Mouse (Mus musculus) monocyte, adult 5-6 weeks (primary cell): ENCODE data around the gene Cerkl. TPM values are rescaled to one million over a fixed set of nuclear protein-coding genes. Genes with fewer than 3 reads are reported as not detected.
A peak's percentile ranks its signal among the peaks of the same experiment; 100 is the strongest.

Experiments used
- ATAC-seq: fragments of 153-309, 156-312 bp; replicated peaks from 2 replicates; pipeline ENCODE4 v1.8.0; 2017; ENCODE audit warnings: mild to moderate bottlenecking; ENCODE audit not compliant: low TSS enrichment, insufficient number of reproducible peaks, severe bottlenecking, poor library complexity, low FRiP score
- total RNA-seq: library from RNA; stranded (forward); fragments of 200-1000, 200-491, 200-594 nt; gene quantifications from 3 replicates; pipeline ENCODE4 v1.2.3, GENCODE M21; 2017

The Cerkl gene
- 15.2 to 38.2 TPM (median 17.0 TPM) in 3 replicates for total RNA-seq

DNA sequence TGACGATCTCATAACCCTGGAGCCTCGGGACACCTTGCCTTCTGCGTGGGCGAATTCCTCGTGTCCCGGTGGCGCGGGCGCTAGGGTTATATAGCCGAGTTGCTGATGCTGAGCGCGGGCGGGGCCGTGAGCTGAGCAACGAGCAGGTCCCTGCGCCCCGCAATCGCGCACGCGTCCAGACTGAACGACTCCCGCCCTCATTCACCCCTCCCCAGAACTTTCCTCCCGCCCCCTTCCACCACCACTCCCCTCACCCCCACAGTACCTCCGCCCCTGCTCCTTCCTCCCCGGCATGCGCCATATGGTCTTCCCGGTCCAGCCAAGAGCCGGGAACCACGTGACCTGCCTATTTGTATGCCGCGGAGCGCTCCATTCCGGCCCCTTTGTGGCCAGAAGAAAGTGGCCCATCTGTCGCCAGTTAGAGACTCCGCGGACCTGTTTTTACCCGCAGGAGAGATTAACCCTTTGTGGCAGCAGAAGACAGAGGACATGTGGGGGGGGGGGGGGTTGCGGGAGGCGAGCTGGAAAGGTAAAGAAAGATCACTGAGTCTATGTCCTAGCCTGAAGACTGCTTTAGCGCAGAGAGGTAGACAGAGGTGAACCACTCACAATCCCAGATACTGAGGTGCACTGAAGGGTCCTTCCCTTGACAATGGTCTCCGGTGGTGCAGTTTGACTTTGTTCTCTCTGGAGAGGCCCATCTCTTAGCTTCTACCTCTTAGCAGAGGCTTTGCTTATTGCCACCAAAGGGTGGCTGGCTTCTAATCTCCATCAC lies at the start of gene Cerkl, which contains the start of gene Neurod1:
Gene Cerkl (minus strand): TSS at position 211 of the 775 bp plus-strand sequence.
Gene Neurod1 (minus strand): TSS at position 177 of the 775 bp plus-strand sequence.
- no peak for ATAC-seq

DNA sequence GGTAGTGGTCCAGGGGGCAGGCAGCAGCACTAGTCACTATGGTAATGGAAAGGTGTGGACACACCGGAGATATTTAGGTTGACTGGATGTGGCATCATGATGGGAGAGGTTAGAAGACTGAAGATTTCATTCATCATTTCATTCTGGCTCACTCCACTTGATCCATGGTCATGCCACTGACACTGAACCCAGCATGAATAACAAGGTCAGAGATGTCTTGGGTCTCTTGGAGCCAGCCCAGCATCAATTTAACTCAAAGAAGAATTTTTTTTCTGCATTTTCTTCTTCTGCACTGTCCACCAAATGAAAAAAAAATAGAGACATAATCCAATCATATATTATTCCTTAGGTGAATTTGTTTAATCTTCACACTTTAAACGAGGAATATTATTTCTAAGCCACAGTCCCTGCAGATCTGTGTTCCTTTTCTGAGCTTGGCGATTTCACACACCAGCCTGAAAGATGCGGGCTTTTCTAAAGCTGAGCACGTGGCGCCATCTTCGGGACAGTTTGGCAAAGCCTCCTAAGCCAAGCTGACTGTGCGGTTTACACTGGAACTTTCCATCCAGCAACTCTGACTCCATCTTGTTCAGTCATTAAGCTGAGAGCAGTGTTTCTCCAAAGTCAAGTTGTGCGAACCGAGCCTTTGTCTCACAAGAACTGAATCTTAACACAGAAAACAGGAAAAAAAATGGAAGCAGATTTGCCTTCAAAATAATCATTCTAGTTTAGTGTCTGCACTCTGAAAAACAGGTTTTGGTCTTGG lies 42.6 kb upstream of the Cerkl start:
- peak; percentile 73; the same call in 1 of the 2 replicates for ATAC-seq

DNA sequence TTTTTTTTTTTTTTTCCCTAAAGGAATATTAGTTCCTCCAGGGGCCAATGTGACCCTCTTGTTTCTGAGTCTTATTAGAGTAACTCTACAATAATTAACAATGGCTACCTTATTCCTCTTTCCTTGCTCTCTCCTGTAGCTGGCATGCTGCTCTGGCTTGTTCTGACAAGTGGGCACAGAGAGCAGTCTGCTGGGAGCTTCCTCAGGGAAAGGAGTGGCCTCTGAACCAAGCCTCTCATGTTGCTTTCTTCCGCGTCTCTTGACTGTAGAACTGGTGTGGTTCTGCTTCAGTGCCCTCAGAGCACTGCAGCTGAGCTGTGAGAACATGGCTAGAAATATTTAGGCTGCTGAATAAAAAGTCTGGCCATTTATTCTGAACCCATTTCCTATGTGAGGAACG lies 28.5 kb upstream of the Cerkl start:
- no peak for ATAC-seq

GRCm38 (mm10) chr2:79482511-79482910 lies 25.9 kb upstream of the Cerkl start:
- ATAC-seq: no peak

GRCm38 (mm10) chr2:79462411-79462810 lies 5.8 kb upstream of the Cerkl start:
- no peak for ATAC-seq

DNA sequence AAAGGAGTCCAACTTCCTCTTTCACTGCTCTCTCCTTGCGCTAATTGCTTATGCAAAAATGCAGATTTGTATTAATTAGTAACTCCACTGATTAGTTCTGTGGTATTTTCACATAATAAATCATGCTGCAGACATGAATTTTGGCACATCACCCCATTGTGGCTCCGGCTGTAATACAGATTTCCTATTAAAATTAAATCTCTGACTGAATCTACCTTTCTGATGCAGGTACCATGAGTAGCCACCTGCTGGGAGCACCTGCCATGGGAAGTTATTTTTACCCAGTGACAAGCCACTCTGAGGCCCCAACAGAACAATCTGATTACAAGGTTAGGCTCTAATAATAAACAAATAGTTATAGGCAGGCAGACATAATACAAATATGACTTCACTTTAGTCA lies 5.3 kb upstream of the Cerkl start:
- no peak for ATAC-seq

DNA sequence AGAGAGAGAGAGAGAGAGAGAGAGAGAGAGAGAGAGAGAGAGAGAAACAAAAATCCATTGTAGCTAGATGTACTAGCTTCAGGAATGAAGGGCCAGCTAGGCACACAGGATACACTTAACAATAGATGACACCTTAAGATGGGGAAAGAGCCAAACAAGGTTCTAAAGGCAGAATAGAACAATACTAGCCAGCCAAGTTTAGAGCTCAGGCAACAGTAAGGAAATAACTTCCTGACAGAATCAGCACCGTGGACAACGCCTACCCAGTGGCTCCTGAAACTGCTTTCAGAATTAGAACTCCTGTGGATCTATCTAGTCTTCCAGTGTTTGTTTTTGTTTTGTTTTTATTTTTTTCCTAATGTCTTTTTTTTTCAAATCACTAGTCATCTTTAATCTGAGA lies 4.0 kb upstream of the Cerkl start:
- no peak for ATAC-seq

DNA sequence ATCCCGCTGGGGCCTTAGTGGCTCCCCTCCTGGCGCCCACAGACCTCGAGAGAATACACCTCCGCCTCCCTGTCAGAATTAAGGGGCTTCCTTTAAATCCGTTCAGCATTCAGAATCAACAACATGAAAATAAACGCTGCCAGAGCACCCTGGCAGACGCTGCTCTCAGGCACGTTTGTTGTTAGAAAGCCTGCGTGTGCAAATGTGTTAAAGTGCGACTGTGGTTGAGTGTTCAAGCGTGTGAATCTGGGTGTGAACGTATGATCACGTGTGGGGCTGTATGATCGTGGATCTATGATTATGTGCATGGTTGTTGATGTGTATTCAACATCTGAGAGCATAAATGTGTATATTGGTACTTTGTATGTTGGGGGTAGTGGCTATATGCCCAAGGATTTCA lies 3.5 kb upstream of the Cerkl start:
- ATAC-seq: no peak

DNA sequence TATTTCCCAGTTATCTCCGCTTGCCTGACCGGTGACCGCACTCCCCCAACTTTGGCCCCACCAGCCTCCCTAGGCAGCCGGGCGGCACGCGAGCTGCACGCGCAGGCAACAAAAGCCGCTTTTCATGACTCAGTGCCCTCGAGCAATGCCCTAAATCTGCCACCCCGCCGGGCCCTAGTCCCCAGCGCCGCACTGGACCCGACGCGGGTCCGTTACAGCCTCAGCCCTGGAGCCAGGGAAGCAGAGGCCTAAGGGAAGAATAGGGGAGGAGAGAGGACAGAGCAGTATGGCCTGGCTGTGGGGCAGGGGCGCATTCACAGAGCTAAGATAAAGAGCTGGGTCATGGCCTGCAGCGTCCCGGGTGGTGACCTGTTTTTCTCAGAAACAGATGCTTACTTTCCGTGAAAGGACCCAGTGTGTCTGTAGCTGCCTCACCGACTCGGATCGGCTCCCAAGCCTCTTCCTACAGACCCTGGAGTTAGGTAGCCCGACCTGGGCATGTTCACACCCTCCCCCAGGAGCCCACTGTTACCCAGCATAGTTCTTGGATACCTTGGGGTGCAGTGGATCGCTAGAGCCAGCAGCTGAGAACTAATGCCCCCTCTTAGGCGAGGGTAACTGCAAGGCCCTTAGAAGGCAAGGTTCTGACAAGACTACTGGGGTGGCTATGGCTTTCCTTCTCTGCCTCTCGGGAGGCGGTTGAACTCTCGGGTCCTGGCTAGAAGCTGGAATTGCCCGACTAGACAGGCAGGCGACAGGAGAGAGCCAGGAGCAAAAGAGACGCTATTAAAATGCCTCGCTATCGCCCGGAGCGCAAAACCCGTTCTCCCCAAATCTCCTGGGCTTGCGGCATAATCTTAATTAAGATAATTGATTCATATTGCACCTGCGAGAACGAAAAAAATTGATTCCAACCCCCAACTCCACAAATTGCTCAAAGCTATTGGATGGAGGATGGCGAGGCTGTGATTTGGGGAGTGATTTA lies 2.8 kb upstream of the Cerkl start:
- no peak for ATAC-seq

DNA sequence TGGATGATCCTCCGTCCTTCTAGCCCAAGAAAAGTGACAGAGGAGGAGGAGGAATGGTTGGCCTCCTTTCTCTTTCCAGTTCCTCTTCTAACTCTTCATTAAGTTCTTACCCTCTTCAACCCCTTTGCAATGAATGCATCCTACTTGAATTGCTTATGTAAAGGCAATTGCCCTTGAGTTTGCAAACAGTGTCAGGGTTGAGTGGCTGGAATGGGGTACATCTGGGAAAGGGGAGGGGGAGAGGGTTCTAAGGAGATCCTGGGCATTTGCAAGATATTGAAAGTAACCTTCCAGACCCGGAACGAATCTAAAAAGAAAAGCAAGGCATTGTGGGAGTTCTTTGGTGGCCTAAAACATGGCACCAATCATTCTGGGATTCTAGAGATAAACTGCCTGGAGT lies 1.3 kb upstream of the Cerkl start:
- no peak for ATAC-seq

GRCm38 (mm10) chr2:79457434-79457833 lies 849 bp upstream of the Cerkl start:
- ATAC-seq: no peak

DNA sequence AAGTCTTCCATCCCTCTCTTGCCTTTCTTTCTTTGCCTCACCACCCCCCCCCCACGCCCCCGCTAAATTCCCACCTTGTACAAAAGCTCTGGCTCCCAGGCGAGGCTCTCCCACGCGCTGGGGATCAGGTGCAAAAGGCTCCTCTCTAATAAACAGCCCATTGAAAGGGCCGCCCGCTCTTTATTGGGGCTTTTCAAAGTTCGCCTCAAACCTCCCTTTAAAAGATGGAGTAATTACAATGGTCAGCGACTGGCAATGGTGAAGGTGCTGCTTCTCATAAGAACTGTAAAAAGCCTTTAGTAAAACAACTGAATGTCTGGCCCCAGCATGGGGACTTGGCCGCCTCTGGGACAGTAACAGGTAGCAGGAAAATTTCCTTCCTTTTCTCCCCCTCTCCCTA lies 939 bp downstream of the Cerkl start:
- ATAC-seq: no peak

DNA sequence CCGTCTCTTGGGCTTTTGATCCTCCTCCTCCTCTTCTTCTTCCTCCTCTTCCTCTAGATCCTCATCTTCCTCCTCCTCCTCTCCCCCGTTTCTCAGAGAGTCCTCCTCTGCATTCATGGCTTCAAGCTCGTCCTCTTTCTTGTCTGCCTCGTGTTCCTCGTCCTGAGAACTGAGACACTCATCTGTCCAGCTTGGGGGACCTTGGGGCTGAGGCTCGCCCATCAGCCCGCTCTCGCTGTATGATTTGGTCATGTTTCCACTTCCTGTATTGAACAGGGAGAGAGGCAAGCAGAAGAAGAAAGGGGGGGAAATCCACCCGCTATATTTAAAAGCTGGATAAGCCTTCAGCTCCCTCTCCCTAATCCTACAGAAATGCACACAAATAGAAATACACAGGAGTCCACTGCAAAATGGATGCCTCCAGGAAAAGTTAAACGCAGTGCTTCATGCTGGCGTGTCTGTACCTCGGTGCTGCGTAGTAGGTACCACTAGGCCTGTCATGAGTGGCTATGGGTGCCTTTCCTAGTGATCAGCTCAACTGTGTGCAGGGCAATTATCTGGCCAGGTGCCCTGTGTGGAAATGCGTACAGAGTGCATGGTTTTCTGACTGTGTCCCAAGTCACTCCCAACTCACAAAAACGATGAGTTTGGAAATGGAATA lies 1.7 kb downstream of the Cerkl start:
- no peak for ATAC-seq

DNA sequence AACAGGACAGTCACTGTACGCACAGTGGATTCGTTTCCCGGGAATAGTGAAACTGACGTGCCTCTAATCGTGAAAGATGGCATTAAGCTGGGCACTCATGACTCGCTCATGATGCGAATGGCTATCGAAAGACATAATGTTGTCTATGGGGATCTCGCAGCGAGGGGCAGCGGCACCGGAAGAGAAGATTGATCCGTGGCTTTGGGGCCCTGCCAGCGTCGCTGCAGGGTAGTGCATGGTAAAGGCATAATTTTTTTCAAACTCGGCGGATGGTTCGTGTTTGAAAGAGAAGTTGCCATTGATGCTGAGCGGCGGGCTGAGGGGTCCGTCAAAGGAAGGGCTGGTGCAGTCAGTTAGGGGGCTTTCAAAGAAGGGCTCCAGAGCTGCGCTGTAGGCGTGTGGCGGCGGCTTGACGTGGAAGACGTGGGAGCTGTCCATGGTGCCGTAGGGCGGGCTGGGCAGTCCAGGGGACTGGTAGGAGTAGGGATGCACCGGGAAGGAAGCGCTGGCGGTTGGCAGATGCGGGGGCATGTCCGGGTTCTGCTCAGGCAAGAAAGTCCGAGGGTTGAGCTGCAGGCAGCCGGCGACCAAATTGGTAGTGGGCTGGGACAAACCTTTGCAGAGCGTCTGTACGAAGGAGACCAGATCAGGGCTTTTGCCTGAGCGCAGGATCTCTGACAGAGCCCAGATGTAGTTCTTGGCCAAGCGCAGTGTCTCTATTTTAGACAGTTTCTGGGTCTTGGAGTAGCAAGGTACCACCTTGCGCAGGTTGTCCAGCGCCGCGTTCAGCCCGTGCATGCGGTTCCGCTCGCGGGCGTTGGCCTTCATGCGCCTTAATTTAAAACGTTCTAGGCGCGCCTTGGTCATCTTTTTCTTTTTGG lies 2.4 kb downstream of the Cerkl start:
- peak; percentile 22; the same call in 1 of the 2 replicates for ATAC-seq

GRCm38 (mm10) chr2:79451438-79451837 lies 5.1 kb downstream of the Cerkl start:
- no peak for ATAC-seq

GRCm38 (mm10) chr2:79450684-79451394 lies 5.7 kb downstream of the Cerkl start:
- no peak for ATAC-seq

DNA sequence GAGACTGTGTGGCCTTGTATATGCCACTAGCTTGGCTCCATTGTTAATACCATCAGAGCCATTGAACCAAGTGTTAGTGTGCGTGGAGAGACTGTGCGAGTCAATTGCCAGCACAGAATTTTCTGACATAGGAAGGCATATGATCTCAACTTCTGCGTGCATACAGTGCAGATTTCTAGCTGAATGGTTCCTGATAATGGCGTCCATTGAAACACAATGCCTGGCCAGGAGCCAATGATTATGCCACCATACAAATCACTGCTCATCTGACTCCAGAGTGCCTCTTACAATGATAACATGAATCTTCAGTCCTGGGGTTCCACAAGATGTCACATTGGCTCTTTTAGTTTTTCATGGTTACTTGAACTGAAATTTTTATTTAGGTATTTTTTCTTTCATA lies 7.2 kb downstream of the Cerkl start:
- no peak for ATAC-seq
